Mouse (Mus musculus): ENCODE results near the gene Ccdc42. TPM values are rescaled to one million over a fixed set of nuclear protein-coding genes. Genes with fewer than 3 reads are reported as not detected.

Ccdc42 gene
- total RNA-seq, 2 experiments from 2014 or later, result 0.18 TPM; not detected in 1

- intact Hi-C loops (cut with DNase I; ENCODE audit: low total_unique reads), result no loop called here
- no peak for DNase-seq
Measured at GRCm38 (mm10) chr11:68631611-68632316, 44.9 kb downstream of the Ccdc42 start.

- intact Hi-C loops (cut with DNase I; ENCODE audit: low total_unique reads), result no loop called here
- no peak for DNase-seq
Measured at GRCm38 (mm10) chr11:68637861-68638615, 51.2 kb downstream of the Ccdc42 start.

- no peak for DNase-seq
- intact Hi-C loops (cut with DNase I; ENCODE audit: low total_unique reads), result no loop called here
Measured at GRCm38 (mm10) chr11:68641361-68641760, 54.5 kb downstream of the Ccdc42 start.

GRCm38 (mm10) chr11:68644781-68645180, 58.0 kb downstream of the Ccdc42 start:
- intact Hi-C loops (cut with DNase I; ENCODE audit: low total_unique reads), result no loop called here
- DNase-seq, result no peak

Other genes starting within 250 kb of the Ccdc42 start
- gene Ntn1, start 186.2 kb upstream of the Ccdc42 start, total RNA-seq (2021), result 10 to 100 TPM in 1 of 2 experiments, 1 to 10 TPM in 1; 6.9 to 10.9 TPM
- gene Pik3r5, start 154.9 kb upstream of the Ccdc42 start, total RNA-seq (2021), result under 1 TPM; 0.35 to 0.41 TPM
- gene Pik3r6, start 84.0 kb upstream of the Ccdc42 start, total RNA-seq (2021), result 1 to 10 TPM; 2.7 to 2.9 TPM
- not detected for gene Mfsd6l, start 30.8 kb upstream of the Ccdc42 start, total RNA-seq (2021)
- gene Myh10, start 104.5 kb downstream of the Ccdc42 start, total RNA-seq (2021), result 10 to 100 TPM; 16.4 to 23.0 TPM

Data from gastrocnemius, postnatal 14 days (tissue).